Mouse (Mus musculus) T-cell, adult 2 months (primary cell): ENCODE results near the gene Gm9964.
"Not testable (repeated sequence)": the region's sequence is repeated elsewhere in the genome, so short reads cannot be mapped to it uniquely, and the experiment has no call there.

Source experiments
- DNase-seq: peaks from one replicate; pipeline ENCODE4 v3.0.0; 2022; ENCODE audit warnings: low spot score

Gene Gm9964

GRCm38 (mm10) chr11:79299719-79300431, 3.2 kb upstream of the Gm9964 start:
- no peak for DNase-seq

DNA sequence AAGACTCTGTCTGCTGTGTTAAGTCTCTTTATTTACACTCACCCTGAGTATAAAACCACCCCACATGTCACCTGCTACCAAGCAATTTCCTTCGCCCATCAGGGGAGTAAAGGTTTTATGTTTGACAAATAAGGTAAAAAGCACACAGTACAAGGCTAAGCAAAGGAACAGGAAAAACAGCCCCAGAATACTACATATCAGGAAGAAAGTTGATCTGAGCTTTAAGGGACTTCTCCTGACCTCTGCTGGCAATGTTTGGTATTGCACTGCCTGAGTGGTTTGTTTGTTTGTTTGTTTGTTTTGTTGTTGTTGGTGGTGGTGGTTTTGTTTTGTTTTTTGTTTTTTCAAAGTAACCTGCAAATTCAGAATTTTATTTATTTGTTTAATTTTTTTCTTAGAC, 539 bp downstream of the Gm9964 start:
- peak; percentile 8 for DNase-seq

GRCm38 (mm10) chr11:79293971-79294370, 2.7 kb downstream of the Gm9964 start:
- no peak for DNase-seq

GRCm38 (mm10) chr11:79293025-79293424, 3.7 kb downstream of the Gm9964 start:
- DNase-seq: no peak

DNA sequence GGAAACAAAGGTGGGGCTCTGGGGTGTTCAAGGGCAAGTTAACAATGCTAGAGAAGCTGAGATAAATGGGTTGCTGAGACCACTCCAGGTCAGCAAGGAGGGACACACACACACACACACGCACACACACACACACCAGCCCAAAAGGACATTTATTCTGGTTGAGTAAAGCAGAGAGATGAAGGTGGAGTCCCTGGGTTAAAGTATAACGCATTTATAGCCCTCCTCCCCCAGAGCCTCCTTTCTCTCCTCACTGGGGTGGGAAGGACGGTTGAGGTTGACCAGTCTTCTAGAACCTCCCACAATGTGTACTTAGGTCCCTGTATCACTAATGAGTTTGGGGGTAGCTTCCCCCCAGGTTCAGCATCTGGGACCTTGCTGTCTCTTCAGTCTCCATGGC, 4.6 kb downstream of the Gm9964 start:
- DNase-seq: no peak

DNA sequence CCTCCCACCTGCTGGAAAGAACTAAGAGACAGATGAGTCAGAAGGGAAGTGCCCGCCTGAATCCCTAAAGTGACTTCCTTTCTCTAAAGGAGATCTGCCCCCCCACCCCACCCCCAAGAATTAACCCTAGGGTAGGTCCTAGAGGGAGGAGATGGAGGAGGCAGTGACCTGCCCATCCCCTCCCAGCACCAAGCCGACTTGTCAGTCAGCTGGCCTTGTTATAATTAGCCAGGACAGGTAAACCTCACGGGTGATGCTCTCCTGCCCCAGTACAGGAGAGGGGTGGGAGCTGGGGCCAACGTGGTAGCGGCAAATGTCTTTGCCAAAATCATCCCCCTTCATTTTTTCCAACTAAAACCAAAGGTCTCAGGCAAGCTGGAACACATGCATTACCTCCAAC, 5.1 kb downstream of the Gm9964 start:
- no peak for DNase-seq

DNA sequence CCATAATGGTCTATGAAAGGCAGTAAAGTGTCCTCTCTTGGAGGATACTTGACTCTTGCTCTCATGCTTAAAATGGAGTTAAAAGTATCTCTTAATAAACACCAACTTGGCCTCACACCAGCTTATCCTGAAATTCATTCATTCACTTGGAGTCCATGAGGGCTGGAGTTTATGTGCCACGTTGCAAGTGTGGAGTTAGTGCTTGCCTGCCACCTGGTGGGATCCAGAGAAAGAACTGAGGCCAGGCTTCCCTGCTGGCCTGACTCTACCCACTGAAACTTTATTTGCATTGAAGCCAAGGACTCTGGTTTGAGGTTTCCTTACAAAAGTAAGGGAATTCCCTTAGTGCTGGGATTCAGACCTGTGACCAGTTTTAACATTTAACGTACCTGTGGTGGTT, 6.2 kb downstream of the Gm9964 start:
- DNase-seq: no peak

DNA sequence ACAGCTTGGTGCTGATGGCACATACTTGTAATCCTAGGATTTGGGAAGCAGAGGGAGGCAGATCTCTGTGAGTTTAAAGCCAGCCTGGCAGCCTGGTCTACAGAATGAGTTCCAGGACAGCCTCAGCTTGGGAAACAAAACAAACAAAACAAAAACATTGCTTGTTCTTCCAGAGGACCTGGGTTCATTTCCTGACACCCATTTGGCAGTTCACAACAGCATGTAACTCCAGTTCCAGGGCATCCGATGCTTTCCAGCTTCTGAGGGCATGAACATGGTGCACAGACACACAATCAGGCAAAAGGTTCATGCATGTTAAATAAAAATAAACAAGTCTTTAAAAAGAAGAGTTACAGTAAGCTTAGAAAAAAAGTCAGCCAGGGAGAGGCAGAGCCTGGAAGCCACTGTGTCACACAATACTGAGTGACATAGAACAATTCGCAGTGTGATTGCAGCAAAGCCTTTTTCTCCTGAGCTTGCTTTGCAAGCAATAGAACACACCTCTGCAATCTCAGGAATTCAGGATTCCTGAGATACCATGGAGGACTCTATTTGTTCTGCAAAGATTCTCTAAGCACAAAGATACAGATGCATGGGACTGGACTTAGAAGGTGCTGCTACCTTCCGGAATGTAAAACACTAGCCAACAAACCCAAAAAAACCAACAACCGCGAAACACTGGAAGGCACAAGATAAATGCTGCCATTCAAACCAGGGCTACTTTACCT, 7.6 kb downstream of the Gm9964 start:
- no peak for DNase-seq

- DNase-seq: no peak
Observed at GRCm38 (mm10) chr11:79288278-79288843, 8.3 kb downstream of the Gm9964 start.

- DNase-seq: no peak
Observed at GRCm38 (mm10) chr11:79287447-79287846, 9.3 kb downstream of the Gm9964 start.

GRCm38 (mm10) chr11:79286305-79286799, 10.4 kb downstream of the Gm9964 start:
- no peak for DNase-seq

- DNase-seq: no peak
Observed at GRCm38 (mm10) chr11:79283350-79284030, 13.2 kb downstream of the Gm9964 start.

DNA sequence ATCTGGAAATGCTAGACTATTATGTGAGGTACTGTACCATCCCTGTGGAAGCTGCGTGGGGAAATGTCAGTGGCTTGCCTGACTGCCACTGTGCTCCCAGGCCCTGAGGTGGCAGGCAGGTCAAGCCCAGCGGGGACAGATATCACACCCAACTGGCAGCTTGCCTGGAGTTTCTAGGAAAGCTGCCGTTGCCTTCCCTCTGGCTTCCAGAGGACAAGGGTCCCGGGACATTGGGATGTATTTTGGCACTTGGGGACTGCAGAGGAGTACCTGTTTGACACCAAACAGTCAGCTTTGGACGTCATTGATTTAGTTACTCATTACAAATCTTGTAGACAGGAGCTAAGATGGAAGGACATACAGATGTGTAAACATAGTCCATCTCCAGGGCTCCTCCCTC, 15.3 kb downstream of the Gm9964 start:
- no peak for DNase-seq

GRCm38 (mm10) chr11:79279732-79280405, 16.8 kb downstream of the Gm9964 start:
- DNase-seq: no peak

GRCm38 (mm10) chr11:79273757-79274156, 22.9 kb downstream of the Gm9964 start:
- no peak for DNase-seq

GRCm38 (mm10) chr11:79273039-79273438, 23.7 kb downstream of the Gm9964 start:
- no peak for DNase-seq

DNA sequence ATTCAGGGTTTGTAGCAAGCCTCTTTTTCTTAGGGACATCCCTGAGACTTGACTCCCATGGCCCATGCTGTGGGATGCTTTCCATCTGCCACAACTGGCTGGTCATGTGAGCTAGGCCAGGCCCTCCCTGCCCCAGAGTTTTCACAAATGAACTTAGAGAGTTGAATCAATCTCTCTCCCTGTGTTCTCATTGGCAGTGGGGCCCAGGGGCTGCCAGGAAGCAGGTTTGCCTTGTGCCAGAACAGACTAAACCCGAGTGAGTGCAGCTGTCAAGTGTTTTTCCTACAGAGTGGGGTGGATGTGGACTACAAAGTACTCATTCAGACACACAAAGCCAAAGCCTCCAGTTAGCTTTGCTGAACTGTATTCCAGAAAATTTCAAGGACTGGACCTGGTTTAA, 29.5 kb downstream of the Gm9964 start:
- no peak for DNase-seq

DNA sequence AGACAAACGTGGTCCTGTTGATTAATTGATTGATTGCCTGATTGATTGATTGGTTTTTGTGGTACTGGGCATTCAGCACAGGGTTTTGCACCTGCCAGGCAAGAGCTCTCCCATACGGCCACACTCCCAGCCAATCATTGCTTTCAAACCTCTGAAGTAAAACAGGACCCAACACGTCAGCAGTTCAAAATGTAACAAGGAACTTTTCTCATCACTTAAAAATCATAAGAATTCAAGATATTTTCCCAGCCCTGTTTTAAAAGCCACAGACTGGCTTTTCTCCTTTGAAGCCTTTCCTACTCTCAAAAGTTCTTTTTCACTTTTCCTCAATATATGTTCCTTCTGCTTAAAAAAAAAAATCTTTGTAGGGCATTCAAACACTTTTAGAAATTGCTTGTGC, 32.3 kb downstream of the Gm9964 start:
- no peak for DNase-seq

- not testable (repeated sequence) for DNase-seq
Observed at GRCm38 (mm10) chr11:79260126-79260525, 36.6 kb downstream of the Gm9964 start.

DNA sequence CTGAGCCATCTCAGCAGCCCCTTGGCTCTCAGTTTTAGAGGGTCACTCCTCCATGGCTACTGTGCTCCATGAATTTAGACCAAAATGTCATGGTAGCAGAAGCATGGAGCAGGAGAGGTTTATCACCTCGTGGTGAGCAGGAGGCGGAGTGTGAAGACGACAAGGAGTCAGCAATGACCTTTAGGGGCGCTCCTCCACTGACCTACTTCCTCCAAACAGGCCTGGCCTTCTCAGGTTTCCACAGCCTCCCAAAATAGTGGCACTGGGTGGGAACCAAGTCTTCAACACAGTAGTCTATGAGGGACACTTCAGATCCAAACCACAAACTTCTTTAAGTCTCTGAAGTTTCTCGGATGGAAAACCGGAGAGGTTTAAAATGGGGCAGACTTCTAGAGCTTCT, 38.0 kb downstream of the Gm9964 start:
- DNase-seq: no peak

DNA sequence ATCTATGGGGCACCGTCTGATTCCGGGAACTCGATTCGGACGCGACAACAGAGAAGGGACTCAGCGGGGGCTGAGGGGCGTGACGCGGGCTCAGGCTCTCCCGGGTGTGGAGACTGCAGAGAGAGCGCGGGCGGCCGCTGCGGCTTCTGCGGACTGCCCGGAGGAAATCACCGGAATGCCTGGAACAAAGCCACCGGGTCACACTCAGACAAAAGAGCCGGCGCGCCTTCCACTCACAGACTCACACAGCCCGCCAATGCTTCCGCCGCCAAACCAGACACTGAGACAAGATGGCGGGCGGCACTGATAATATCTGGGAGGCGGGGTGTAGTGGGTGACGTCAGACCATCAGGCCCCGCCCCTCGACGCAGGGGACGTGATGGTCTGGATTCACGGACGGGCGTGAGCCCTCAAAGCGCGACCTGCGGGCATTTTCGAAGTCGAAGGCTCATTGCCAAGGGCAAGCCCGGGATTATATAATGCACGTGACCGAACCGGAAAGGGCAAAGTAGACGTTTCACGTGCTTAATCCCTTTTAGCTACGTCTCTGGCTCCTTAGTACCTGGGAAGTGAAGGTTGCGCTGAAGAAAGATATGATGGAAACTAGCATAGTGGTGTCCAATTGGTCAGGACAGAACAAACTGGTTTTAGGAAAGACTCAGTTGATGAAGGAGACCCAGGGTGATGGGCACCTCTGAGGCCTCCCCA, 42.2 kb downstream of the Gm9964 start, which contains the start of gene Wsb1:
Gene Wsb1, minus strand, starts transcription at position 281 of the 708 bp plus-strand sequence.
- peak; percentile 90 for DNase-seq
